Mouse (Mus musculus) B cell, adult 67 days (primary cell): ENCODE measurements around the gene Crisp3. TPM values are rescaled to one million over a fixed set of nuclear protein-coding genes. Genes with fewer than 3 reads are reported as not detected.

Experiments used
- total RNA-seq, 2 experiments: library from RNA; stranded (reverse); gene quantifications; 4 replicates each; pipeline ENCODE4 v1.2.4; 2023

The Crisp3 gene
- total RNA-seq, result 1 to 10 TPM; 1.9 to 2.5 TPM

DNA sequence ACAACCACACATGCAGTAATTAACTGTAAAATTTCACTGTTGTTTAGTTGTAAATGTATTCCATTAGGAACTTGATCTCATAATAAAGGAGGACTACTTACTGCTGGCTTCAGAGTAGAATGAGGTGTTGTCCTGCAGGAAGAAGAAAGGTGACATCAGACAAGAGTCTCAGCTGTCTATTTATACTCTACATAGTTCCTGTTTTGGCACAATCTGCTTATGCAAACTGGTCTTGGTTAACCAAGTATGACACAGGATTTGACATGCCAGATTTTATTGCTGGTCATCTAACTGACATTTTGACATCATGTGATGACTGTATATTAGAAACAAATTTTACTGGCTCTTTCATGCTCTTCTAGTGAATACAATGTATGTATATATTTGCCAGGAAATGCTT, at the start of gene Crisp3:
Crisp3 (minus strand) TSS at position 154 of the 400 bp plus-strand sequence.

DNA sequence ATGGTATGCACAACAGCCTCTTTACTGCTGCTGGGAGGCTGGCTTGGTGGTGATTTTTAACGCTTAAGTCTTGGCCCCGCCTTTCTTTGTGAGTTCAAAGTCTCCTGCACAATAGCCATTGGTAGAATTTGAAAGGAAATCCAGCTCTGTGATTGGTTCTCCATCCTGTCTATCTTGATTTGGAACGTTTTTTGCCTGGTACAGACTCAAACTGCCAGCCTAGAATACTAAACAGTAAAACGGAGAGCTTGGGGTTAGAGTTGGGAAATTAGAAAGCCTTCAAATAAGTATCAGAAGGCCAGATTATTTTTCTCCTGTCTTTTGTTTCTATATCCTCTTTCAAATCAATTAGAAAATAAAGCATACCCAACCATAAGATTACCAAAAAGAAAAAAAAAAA, 33.5 kb downstream of the Crisp3 start, which contains the start of gene Pgk2:
Pgk2 (minus strand) TSS at position 101 of the 400 bp plus-strand sequence.

Other genes starting within 250 kb of the Crisp3 start
- gene AC192777.2, start 146.8 kb downstream of the Crisp3 start, total RNA-seq, result not detected
- gene Pgk2, start 33.6 kb downstream of the Crisp3 start, total RNA-seq, result not detected
- gene Crisp1, start 76.9 kb upstream of the Crisp3 start, total RNA-seq, result not detected